Mouse (Mus musculus) NIH3T3 (cell line): ENCODE measurements around the gene Arid3c.
"Not testable (repeated sequence)": the region's sequence is repeated elsewhere in the genome, so short reads cannot be mapped to it uniquely, and the experiment has no call there.

Experiments
- DNase-seq: peaks from one replicate; pipeline ENCODE4 v3.0.0-alpha.2; 2012; ENCODE audit warnings: low read depth

Gene Arid3c

DNA sequence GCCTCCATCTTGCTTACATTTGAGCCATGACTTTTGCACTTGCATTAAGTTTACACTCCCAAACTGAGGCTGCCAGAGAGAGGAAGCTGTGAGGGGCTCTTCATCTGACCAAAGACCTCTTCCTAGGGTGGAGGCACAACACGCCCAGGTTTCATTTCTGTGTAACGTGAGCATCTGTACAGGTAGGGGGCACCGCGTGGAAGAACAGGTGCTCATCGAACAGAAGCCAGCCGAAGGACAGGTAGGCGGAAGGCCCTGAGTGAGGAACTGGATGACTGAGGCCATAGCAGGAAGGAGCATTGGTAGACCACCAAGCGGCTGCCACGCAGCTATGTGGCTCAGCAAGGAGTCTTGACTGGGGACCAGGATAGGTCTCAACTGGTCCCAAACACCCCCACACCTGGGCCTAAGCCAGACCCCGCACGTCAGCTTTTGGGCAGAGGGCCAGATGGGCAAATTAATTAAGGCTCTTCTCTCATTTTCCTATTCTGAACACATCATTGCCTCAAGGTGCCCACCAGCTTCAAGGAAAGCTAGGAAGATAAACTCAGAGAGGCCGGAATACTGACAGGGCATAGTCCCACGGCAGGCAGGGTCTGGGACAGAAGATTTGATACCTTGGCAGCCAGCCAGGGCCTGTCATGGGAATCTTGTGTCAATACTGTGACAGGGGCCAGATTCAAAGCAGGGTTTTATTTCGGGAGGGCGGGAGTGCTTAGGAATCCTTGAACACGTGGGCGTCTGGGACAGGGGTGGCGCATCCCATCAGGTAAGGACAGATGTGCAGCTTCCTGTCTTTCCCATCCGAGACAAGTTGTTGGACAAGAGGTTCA lies 24.8 kb downstream of the Arid3c start:
- DNase-seq, result no peak

DNA sequence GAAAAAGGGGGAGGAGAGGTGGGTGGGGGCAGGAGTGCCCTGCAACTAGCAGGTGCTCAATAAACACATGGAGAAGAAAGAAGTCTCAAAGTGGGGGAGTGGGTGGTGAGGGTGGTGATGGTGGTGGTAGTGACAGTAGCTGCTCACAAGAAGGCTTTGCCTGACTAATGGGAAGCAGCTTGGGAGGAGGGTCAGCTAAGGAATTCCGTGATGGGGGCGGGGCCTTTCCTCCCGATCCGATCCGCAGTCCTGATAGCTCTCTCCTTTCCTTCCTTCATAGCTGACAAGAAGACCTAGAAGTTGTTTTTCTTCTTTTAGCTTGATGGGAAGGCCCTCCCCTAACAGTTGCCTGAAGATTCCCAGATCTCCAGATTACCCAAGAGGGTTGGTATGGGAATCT lies 26.3 kb downstream of the Arid3c start:
- DNase-seq, result no peak

DNA sequence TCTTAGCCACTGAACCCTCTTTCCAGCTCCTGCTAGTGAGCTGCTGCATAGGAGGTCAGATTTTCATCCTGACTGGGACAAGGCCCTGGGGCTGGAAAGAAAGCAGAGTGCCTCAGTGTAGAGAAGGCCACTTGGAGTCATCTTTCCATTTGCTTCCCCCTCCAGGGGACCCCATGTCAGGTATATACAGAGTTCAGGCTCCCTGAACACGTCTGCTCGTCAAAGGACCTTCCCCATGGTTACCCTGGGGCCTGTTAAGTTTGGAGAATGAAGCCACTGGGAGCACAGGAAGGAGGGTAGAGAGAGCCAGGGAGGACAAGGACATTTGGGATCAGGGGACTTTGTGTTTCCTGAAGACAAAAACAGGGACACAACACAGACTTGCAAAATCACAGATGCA lies 28.7 kb downstream of the Arid3c start:
- not testable (repeated sequence) for DNase-seq

DNA sequence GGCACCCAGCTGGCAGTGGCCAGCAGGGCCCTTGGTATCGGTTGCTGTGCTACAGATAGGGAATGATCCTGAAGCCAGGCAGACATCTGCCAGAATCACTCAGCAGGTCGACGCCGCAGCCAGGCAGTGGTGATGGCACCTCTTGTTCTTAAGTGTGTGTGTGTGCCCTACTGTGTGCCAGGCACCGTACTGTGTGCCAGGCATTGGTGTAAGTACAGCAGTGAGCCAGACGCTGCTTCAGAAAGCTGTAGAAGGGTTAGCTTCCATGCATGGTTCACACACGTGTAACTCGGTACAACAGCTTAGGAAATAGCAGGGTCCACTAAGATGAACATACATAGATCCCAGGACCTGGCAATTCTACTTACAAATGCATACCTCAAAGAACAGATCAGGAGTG lies 30.7 kb downstream of the Arid3c start:
- DNase-seq, result not testable (repeated sequence)

DNA sequence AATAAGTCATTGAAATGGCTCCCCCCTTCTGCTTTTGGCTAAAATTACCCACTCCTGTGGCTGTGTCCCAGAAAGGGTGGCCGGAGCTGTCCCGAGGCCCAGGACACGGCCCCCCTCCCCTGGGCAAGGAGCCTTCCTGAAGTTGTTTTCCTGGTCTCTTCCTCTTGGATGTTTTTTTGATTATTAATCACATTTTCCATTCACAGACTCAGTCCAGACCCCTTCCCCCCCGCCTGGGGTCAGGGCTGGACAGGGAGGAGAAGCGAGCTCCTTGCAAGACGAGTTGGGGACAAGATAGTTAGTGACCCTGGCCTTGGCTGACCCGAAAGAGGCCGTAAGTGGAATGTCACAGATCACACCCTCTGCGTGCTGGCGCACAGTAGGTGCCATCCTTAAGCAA lies 31.2 kb downstream of the Arid3c start, which contains the start of gene Il11ra1:
TSS of gene Il11ra1 (plus strand) at position 207 of the 400 bp plus-strand sequence.
- DNase-seq, result not testable (repeated sequence)

DNA sequence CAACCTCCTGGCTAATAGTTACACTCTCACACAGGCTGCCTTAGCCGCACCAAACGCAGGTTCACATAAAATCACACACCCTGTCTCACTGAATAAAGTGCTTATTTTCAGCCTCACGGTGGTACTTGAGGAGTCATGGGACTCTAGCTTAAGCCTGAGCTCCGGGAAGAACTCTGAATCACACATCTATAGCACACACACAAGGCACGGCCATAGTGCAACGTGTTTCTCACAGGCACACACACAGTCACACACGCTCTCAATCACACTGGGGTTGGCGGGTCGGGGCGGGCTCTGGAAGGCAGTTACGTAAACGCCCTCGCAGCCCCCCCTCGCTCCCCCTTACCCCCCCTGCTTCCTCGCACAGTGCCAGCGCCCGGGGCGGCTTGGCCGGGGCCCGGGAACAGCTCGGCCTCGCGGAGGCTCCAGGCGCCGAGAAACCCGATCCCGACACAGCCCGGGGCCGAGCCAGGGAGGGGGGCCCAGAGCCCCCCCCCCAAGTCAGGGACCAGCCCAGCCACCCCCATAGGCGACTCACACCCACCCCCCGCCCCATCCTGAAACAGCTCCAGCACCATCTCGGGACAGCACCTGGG lies 32.4 kb downstream of the Arid3c start:
- DNase-seq, result peak; percentile 59

DNA sequence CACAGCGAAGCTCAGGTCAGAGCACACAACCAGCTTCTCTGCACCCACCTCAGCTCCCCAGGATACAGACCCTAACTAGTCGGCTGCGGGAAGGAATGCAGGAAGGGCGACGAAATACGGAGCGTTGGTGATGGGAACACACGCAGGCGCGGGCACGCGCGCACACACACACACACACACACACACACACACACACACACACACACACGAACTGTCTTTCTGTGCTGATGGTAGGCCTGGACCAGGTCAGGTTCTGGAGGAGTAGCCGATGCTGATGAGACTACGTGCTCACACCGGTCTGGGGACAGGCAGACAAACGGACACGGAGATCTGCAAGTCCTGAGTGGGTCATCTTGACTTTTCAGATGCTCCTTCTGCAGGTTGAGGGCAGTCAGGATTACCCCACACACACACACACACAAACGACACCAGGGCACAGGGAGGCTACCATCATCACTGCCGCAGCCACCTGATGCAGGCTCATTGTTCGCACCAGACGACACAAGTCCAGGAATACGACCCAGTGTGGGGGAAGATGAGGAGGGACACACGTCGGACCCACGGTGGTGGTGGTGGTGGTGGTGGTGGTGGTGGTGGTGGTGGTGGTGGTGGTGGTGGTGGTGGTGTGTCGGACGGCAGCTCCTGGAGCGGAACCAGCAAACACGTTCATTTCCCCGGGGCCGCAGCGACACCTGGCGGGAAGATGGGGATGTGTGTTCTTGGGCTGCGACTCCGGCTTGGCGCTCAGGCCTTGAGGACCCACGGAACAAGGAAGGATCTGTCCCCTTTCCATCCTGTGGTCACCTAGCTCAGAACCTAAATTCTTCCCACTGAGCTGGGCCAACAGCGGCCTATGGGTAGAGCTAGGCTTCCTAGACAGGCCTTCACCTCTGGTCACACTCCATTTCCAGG lies 33.8 kb downstream of the Arid3c start, which contains the start of gene Cntfr:
TSS of gene Cntfr (minus strand) at position 160 of the 912 bp plus-strand sequence.
- DNase-seq, result peak; percentile 73

DNA sequence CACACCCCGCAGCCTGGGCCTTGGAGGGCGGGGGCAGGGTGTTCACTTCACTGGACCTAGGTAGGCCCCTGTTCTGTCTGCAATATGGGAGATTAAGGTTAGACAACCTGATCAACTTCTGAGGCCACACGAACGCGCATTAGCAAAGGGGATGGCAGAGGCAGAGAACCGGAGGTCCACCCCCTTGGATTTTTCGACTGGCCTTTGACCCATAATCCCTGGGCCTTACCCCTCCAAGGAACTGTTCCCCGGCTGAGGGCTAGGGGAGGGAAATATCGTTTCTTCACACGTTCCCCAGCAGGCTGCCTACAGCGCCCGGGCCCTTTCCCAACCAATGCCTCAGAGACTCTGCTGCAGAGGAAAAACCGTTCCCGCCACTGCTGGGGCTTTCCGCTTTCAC lies 34.5 kb downstream of the Arid3c start:
- not testable (repeated sequence) for DNase-seq

DNA sequence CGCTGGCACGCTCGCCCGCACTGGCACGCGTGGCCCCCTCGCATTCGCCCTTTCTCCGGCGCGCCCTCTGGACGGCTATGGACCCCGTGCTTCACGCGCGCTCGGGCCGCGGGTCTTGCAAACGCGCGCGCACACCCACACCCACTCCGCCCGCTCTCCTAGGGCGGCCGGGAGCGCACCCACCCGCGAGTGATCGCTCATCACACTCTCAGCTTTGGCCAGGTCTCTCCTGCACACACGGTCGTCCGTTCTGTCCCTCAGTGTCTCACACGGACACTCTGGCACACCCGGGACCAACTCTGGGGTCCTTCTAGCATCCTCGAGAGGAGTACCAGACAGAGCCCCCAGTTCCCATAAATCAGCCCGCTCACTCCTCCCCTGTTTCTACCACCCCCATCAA lies 35.1 kb downstream of the Arid3c start:
- not testable (repeated sequence) for DNase-seq

DNA sequence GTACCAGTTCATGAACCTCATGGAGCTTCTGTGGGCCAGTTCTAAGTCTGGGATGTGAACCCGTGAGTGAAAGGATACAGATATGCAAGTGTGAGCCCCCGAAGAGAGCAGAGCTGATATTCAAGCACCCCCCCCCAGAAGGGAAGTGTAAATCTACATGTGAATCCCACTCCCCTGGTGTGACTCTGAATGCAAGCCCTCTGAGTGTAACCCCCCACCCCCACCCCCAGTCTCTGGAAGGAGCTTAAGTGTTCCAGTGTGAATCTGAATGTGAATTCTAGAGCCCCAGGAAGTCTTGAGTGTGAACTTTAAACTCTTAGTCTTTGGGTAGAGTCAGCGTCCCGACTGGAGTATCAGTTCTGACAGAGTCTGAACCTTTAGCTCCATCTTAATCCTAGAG lies 37.4 kb downstream of the Arid3c start:
- not testable (repeated sequence) for DNase-seq

DNA sequence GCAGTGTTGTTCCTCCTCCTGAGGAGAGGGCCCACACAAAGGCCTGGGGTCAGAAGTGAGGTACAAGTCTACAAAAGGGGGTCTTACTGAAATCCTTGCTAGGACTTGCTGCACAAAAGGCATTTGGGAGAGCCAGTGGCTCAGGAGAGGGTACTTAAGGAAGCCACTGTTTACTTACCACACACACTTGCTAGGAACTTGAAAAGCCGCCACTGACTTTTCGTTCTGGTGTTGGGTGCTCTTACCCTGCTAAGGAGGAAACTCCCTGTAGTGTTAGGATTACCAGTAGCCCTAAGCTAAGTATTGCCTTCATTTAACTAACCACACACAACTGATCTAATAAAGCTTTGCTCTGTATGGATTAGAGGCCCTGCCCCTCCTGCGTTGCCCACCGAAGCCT lies 40.9 kb downstream of the Arid3c start:
- not testable (repeated sequence) for DNase-seq

DNA sequence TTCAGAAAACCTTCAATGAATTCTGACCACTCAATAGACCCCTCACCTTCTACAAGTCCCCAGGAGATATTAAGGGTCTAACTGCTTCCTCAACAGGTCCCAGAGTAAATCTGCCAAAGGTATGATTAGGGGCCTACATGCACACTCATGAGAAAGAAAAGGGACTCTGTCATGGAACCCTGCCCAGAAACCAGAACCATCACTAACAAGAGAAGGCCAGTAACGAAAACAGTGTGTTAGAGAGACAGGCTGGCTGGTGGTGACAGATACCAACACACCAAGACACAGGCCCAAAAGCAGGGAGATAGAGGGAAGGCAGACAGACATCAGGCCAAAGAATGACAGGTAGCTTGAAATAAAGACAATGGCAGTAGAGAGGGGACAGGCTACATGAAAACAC lies 42.4 kb downstream of the Arid3c start:
- not testable (repeated sequence) for DNase-seq

DNA sequence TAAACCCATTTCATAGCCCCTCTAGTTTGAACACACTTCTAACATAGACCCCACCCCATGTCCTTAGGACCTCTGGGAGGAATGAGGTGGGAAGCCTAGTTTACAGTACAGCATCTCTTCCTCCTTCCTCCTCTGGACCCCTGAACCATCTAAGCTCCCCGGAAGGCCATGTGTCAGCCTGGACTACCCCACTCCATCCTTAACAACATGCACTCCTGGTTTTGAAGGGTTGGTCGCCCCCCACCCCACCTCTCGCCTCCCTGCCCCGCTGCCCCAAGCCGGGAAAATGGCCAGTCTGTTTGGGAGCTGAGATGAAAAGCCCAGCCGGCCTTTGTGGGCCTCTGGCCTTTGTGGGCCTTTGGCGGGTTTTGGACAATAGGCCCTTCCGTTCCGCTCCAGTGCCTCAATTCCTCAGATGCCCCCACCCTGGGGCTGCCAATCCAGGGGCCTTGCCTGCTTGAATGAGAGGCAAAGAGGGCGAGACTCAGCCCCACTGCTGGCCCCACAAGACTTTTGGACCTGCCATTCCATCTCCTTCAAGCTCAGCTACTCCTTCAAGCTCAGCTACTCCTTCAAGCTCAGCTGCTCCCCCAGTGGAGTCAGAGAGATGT lies 45.0 kb downstream of the Arid3c start:
- DNase-seq, result not testable (repeated sequence)

DNA sequence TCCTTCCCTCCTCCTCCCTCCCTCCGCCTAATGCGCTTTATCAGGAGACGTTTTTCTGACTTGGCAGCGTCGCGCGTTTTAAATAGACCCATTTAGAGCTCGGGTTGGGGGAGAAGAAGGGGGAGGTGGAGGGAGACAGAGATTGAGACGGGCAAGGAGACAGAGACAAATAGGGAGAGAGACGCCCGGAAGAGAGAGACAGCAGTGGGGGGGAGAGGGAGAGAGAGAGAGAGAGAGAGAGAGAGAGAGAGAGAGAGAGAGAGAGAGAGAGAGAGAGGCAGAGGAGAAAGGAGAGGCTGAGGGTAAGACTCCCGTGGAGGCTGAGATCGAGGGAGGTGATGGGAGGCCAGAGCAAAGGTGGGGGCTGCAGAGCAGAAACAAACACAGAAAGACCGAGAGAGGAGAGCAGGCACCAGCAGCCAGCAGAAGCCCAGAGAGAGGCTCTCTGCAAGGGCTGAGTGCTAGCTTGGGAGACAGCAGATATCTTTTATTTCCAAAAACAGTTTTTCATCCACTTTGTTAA lies 46.0 kb downstream of the Arid3c start:
- DNase-seq, result not testable (repeated sequence)

DNA sequence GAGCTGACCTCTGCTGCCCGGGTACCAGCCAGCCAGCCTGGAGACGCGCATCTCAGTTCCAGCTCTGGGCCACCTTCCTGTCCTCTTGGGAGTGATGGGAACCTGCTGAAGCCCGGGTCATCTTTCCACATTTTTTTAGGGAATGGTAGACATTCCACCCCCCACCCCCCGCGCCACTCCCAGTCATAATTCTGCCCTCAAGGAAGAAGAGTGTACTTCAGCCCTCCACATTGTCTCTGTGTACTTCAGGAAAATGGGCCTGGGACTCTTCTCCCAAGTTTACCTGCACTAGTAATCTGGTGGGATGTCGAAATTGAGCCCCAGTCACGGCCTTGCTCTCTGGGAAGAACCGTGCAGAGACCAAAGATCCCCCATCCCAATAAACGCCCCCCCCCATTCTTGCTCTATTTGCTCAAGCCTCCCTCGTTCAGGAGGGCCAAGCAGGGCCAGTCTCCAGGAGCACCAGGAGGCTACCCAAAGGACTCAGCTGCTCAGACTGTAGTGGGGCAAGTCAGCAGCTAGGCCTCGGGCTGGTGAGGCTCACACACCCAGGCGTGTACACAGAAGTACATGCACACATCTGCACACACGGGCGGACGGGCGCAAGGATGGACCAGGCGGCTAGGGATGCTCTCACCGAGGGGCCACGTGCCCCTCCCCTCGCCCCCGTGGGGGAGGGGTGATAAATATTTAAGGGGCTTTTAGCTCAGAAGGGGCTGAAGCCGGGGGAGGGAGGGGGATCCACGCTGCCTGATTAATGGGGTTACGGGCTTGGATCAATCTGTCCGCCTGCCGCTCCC lies 46.6 kb downstream of the Arid3c start:
- DNase-seq, result not testable (repeated sequence)

DNA sequence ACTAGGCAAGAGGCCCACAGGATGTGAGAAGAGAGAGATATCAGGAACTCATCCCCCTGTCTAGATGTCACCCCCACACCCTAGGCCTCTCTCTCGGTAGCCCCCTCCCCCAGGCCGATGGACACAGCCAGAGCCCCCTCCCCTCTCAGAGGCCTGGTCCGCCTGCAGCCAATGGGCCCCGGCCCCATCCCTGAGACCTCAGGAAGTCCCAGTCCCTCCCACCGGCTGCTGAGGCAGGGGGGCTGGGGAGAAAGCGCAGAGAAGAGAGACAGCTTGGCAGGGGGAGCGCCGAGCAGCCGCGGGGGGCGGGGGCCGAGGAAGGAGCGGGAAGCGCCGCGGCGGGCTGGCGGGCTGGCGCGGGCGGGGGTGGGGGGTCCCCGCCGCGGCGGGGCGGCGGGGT lies 47.6 kb downstream of the Arid3c start:
- DNase-seq, result not testable (repeated sequence)

DNA sequence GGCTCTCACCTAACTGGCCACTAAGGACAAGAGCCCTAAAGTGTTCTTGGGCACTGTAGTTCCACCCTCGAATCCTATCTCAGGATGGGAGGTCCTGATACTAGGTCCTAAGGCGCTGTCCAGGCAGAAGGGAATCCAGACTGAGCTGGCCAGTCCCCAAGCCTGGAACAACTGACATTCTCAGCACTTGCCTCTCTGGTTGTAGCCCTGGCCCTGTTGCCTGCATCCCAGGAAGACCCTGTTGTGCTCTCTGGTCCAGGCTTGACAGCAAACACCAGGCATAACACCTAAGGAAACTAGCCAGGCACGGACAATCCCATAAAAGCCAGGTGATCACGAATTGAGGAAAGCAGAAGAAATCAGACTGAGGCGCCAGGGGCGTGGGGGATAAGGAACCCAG lies 48.2 kb downstream of the Arid3c start:
- DNase-seq, result no peak

DNA sequence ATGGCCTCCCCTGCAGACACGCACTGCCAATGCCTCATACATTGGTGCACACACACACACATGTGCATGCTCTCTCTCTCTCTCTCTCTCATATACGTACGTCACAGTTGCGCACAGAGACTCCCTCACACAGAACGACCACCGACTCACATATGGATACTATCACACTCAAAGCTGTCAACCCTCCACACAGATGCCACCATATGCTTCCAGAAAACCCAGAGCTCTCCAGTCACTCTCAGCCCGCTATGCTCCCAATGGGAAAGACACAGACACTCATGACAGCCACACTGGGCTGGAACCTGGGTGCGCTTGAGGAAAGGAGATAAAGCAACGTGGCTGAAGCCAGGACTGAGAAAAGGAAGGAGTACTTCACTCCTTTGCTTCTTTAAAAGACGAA lies 49.0 kb downstream of the Arid3c start:
- DNase-seq, result no peak

DNA sequence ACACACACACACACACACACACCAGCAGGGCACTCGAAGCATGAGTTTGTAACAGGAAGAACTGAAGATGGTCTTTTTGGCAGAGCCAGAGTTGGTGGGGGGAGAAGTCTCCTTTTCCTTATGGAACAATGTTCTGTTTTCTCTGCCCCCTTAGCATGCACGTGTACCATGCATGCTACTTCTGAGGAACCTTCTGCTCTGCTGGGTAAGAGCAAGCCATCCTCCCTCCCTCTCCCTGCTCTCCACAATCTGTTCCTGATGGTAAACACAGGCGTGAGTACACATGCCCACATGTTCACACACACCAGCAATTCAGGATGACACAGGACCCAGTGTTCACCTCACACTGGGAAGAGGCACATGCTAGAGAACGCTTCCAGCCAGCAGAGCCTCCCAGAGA lies 49.8 kb downstream of the Arid3c start:
- no peak for DNase-seq

DNA sequence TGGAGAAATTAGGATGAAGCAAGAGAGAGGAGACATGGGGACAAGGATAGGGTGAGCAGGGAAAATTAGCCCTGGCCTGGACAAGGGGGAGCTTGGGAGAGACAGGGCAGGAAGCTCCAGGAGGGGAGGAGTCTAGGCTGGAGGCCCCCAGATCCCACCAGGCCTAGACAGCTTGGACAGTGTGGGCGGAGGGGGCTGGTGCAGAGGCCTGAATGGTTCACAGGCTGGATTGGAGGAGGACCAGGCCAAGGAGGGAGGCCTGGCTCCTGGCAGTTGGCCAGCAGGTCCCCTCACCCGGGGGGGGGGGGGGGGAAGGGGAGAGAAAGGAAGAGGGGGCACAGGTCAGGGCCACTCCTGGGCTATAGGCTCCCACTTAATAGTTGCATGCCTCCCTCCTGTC lies 51.7 kb downstream of the Arid3c start:
- DNase-seq, result no peak

DNA sequence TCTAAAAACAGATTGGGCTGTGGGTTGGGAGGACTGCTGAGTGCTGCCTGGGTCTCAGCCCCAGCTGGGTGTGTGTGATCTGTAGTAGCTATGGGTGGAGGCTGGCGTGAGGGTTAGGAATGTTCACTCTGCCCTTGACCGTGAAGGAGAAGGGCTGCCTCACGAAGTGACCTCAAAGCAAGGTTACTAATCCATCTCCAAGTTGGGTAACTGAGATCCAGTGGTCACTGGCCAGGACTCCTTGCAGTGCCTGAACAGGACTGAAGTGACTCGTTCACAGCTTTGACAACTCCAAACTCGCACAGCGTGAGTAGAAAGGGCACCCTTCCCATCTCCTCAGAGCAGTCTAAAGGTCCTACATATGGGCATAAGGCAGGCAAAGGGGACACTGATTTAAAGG lies 52.1 kb downstream of the Arid3c start:
- no peak for DNase-seq
